Mouse (Mus musculus) fat pad, adult 2 months (tissue): Measurements from ENCODE around the gene Krt27.

Experiments
- DNase-seq: peaks from one replicate; pipeline ENCODE4 v3.0.0-alpha.2; 2011; ENCODE audit warnings: low read depth, low spot score; ENCODE audit errors: extremely low read depth

Gene Krt27

DNA sequence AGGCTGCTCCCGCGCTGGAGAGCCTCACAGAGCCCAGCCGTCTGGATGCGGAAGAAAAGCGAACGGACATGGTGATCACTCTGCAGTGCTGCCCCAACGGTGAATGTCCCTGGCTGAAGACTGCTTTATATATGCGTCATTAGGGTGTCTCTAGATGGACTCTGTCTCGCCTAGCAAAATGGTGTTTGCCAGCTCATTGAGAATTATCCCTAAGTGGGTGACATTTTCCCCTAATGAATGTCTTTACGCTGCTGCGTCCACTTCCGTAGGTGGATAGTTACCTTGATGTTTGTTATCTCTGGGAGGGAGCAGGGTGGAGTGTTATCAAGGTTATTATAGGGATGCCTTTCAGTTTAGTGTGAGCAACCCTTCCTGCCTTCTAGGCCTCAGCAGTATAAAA lies at the start of gene Krt27:
Krt27 (minus strand) TSS at position 101 of the 400 bp plus-strand sequence.
- DNase-seq = no peak

DNA sequence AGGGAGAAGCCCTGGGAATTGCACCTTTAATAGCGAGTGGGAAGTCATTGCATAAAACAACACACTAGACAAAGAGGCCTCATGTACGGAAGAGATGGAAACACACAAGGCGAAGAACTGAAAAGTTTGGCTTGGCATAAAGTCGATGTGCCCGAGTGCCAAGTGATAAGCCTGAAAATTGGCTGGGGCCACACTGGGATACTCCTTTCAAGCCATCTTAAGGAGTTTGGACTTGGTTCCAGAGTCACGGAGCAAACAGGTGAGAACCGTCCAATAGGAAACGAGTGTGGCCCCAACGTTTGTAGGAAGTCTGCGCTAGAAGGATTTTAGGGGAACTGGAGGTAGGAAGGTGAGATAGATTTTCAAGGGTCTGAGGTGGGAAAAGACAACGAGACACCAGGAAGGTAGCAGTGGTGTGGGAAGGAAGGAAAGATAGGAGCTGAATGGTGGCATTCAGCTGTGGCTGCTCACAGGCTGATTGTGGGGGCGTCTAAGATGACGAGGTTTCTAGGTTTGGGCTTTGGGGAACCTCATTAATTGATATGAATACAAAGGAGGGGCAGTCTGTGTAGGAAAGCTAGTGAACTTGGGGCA lies 49.1 kb upstream of the Krt27 start:
- DNase-seq = no peak

DNA sequence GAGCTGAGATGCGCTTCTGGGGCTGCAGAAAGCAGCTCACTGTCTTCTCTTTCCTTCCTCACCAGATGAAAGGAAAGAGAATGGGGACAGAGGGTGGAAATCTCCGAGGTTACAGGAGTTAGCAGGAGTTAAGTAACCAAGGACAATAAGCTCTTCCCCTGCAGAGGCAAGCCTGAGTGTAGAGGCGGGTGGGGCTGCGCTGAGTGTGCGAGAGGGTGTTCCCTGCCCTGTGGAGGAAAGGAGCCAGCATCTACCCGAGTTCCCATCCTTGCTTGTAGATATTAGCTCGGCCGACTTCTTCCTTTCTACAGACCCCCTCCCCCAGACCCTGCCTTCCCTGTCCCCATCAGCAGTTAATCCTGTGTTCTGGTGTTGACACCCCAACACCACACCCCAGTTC lies 47.9 kb upstream of the Krt27 start:
- no peak for DNase-seq

DNA sequence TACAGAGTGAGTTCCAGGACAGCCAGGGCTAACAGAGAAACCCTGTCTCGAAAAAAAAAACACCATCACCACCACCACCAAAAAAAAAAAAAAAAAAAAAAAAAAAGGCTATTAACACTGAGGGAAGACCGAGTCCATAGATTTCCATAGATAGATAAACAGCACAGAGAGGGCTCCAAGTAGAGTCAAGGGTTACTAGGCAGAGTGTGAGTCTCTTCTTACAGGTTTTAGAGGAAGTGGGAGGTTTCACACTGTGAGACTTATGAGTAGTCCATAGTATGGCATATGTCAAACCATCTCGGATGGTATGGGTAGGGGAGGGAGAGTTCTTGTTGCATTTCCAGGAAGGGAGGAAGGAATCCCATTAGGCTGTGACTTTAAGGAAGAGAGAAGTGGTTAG lies 47.2 kb upstream of the Krt27 start:
- DNase-seq = no peak

DNA sequence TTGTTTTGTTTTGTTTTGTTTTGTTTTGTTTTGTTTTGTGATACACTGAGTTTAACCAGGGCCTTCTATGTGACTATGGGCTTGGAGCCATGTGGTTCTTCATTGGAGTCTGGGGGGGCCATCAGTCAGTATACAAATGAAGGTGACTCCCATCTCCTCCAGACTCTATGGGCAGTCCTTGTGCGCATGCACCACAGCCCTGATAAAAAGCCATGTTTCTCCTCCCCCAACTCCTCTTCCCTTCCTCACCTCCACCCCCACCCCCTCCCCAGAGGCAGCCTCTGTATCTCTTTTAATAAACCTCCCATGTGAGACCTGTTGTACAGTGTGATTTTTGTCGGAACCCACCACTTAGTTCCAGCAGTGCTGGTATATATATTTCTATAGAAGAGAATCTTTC lies 45.8 kb upstream of the Krt27 start:
- no peak for DNase-seq

DNA sequence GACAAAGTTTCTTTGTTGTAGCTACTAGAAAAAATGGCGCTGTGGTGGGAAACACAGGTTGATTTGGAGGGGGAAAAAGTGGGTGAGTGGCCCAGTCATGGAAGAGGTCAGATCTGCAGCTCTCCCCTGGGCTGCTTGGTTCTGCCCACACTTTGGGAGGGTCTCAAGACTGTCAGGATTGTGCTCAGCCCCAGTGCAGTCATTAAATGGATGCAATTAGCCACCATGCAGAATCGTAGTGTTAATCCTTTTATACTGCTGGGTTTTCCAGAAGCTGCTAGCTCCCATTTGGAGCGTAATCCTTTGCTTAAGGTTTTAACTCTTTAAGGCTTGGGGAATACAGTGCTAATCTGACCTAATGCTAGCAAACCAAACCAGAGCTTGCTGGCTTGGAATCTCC lies 45.1 kb upstream of the Krt27 start:
- no peak for DNase-seq

DNA sequence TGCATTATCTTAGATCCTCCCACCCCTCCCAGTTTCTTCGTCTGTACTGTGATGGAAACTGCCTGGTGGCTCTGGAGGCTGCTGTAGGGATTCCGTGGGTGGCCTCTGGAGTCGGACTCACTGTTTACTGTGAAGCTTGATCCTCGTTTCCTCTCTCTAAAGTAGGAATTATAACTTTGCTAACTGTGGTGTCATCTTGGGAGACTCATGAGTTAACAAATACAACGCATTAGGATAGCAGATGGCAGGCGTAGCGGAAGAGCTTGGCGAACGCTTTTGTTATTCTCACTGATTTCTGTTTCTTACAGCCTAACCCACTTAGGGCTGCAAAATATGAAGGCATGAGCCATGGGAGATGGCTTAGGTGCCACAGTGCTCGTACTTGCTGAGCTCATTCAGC lies 41.6 kb upstream of the Krt27 start:
- DNase-seq = no peak

DNA sequence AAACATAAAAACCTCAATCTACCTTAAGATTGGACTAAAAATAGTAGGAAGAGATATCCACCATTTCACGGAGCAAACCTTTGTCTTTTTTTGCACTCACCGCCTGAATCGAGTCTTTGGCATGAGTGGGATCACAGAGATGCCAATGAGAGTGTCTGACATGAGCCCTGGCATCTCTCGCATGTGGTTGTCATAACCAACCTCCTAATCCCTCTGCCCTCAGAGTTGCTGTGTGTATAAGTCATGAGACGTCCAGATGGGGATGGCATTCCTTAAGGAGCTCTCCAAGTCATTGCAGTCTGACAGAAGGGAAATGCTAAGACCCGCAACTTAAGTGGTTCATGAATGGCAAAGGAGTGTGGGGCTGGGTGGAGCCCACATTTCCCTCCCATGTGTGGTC lies 40.5 kb upstream of the Krt27 start:
- no peak for DNase-seq

DNA sequence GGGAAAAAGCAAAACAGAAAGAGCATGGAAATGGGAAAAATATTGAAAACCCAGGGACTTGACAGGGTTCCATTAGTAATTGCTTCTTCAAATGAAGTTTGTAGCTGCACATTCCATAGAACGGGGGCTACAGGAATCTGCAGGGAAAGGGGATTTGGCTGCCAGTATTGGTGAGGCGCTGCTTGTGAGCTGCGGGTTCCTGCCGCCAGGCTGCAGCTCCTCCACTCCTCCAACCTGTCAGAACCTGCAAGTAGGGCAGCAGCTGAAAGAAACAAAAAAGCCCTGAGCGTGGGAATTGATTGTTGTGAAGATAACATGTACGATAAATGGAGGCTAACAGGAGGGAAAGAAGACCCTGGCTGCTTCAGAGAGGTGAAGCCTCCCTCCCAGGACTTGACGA lies 40.0 kb upstream of the Krt27 start:
- DNase-seq = no peak

DNA sequence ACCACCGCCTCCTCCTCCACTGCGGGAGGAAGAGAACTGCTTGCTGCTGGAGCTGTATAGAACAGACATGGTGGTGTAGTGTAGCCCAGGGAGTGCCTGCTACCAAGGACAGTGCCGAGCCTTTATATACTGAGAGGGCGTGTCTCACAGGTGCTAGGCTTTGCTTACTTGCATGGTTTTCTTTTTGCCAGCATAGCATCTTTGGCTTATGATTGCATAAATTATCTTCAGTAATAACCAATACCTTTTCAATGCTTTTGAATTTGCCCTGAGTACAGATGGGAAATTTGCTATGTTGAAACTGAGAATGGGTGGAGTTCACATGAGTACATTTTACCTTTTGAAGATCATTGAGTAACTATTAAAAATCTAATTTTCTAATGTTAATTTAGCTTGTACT lies 38.4 kb upstream of the Krt27 start, which contains the start of gene Krt10:
Krt10 (minus strand) TSS at position 101 of the 400 bp plus-strand sequence.
- no peak for DNase-seq

DNA sequence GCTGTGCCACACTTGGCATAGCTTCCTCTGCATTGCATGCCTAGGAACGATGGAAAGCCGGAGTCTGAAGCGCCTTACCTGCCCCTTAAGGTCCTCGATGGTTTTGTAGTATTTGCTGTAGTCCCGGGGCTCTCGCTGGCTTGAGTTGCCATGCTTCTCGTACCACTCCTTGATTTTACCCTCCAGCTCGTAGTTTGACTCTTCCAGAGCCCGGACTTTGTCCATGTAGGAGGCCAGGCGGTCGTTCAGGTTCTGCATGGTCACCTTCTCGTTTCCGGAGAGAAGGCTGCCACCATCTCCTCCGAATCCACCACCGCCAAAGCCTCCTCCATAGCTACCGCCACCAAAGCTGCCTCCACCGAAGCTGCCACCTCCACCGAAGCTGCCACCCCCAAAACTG lies 37.8 kb upstream of the Krt27 start:
- DNase-seq = no peak

DNA sequence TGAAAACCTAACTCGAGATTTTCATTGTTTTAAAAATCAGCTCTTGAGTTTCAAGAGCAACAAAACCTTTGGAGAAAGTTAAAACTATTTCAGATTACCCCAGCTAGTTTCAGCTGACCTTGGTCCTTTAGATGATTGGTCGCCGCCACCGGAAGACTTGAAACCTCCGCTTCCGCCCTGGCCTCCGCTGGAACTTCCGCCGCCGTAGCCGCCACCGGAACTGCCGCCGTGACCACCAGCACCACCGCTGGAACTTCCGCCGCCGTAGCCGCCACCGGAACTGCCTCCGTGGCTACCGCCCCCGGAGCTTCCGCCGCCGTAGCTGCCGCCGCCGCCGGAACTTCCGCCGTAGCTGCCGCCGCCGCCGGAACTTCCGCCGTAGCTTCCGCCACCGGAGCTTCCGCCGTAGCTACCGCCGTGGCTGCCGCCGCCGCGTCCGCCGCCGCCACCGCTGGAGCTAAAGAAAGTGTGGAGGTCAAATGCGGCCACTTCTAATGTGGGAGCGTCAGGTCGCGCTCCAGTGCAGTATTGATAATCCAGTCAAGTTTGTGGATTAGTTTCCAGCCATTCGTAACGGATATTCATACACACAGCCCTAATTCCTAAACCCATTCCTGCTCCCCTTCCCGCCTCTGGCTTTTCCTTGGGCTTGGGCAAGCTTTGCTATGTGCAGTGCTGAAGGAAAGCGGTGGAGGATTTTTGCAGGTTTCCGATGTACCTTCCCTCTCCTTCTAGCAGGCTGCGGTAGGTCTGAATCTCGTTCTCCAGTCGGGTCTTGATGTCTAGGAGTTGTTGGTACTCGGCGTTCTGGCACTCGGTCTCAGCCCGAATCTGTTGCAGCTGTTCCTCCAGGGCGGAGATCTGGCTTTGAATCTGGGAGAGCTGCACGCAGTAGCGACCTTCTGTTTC lies 35.2 kb upstream of the Krt27 start:
- DNase-seq = no peak

DNA sequence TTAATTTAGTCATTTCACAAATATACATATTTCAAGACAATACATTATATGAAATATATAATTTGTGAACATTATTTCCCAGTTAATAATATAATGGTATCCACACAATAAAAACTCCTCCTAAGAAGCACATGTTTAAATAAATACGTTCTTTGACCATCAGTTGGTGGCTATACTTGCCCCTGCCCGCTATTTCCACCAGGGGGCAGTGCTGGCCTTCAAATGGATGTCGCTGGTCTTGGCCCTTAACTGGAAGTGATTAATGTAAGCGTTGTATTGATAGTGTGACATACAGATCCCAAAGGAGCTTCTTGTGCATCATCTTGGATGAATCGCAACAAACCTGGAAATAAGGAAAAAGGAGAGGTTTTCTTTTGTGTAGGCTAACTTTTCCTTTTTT lies 28.7 kb upstream of the Krt27 start:
- no peak for DNase-seq

DNA sequence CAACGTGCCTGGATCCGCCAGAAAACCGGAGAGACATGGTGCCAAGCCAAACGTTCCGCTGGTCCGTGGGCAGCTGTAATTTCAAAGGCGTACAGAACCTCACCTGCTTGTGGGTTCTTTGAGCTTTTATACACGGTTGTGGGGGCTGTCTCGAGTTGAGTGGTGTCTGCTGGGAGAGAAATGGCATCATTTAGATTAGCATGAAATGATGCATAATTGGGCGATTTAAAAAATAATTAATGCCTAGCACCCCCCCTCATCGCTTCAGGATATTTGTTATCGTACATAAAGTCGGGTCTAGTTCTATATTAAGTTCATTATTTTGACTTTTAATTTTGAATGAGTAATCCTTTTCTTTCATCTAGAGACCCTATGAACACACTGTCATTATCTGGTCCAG lies 23.9 kb upstream of the Krt27 start, which contains the start of gene Krt28:
Krt28 (minus strand) TSS at position 101 of the 400 bp plus-strand sequence.
- DNase-seq = no peak

DNA sequence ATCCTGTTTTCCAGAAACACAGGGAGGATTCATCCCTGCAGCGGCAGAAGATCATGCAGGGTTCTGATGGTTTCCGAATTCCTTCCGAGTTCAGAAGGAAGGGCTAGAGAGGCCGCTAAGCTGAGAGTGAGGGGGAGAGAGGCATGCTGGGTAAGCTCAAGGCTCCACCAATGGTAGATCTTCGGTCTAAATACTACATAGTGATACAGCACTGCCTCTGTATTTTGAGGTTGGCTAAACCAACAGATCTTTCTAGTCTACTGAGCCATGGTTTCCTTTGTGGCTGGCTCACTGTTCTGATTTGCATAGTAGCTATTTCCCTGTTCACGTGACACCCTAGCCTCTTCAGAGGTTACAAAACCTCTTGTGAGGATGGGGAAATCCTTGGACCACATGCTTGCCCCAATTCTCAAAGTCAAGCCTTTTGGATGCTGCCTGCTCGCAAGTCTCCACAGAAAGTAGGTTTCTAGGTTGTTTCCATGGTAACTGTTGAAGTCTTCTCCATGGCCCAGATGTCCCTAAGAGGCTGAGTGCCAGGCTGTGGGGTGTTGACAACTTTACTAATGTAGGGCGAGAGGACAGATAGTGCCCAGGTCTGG lies 19.0 kb upstream of the Krt27 start:
- no peak for DNase-seq

DNA sequence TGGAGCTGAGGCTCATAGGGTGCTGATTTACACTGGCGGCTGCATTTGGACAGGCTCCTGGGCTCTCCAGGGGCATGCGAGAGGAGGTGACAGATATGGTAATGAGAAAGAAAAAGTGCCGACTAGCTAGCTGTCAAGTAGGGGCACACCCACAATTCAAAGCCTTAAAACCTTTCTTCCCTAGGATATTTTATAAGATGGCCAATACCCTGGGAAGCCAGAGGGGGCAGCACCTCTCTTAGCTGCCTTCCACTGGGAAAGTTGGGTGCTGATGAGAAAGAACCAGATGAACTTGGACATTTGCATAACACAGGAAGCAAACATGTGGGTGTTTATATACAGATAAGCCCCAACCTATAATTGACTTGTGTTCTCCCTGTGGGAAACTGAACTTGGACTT lies 18.3 kb upstream of the Krt27 start:
- DNase-seq = no peak

DNA sequence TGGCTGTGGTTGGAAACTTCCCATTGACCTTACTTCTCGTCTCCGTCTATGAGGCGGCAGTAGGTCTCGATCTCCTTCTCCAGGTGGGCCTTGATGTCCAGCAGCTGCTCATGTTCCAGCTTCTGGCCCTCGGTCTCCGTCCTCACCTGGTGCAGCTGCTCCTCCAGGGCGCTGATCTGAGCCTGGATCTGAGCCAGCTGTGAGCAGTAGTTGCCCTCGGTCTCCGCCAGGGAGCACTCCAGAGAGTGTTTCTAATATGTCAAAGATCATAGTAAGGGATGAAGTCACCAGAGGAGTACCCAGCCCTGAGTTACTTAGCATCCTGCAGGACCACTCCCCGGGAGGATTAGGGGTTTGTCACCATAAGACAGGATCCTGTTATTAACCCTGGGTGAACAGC lies 15.9 kb upstream of the Krt27 start:
- DNase-seq = no peak

DNA sequence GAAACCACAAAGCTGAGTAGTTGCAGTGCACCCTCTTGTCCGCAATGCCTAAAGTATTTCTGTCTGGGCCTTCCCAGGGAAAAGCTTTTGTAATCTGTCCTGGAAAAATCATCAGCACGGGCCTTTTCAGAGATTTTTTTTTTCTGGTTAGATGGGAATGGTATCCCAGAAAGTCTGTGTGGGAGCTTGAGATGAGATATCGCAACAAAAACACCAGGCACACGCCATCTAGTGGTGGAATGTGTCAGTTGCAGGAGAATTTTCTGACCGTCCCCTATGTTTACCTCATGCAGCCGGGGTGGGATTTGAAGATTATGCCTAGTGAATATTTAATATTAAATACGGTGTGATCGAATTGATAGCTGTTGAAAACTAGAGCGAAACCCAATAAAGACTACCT lies 13.5 kb upstream of the Krt27 start:
- DNase-seq = no peak

DNA sequence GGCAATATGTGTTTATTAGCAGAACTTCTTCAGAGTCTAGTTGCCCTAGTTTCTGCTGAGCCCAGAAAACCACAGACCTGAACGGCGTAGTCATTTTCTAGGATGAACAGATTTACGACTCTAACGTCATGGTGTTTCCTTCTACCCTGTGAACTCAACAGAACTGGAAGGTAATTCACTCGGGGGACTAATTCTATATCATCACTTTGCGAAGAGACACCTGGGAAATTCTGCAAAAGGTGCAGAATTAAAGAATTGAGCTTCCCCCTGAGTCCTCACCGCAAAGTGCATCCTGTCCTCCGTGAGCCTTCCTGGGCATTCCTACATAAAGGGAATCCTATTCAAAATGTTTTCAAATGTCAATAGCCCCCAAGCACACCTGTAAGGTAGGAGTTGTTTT lies 10.5 kb upstream of the Krt27 start:
- no peak for DNase-seq

DNA sequence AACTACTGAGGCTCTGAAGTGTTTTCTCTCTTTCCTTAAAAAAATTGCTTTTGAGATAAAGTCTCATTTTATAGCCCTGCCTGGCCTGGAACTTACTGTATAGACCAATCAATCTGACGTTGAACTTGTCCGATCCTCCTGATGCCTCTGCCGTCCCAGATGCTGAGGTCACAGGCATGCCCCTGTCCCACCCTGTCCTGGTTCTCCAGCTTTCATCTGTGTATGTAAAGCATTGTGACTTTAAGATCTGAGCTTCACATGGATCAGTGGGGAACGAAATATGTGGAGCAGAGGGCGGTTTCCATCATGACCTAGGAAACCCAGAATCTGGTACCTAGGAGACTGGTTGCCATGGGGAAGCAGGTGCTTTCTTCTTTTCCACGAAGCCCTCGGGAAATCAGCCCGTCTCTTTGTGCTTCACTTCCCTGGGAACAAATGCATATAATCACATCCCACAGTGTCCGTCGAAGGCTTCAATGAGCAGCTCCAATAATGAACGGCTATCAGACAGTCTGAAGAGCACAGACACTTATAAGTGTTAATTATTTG lies 11.5 kb downstream of the Krt27 start:
- DNase-seq = no peak

DNA sequence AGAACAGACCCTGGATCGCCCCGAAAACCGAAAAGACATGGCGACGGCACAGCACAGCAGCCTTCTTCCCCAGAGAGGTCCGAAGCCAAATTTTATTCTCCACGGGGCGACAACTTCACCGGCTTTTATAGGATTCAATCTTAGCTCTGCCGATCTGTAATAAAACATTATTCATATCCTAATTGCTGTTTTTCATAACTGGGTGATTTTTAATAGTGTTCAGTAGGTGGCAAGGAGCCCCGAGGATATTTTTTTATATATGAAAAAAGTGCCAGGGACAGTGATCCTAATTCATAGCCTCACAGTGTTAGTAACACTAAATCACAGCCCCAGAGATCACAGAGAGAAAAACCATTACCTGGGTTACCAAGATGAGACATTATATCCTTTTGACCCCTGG lies 13.0 kb downstream of the Krt27 start, which contains the start of gene Krt26:
Krt26 (minus strand) TSS at position 101 of the 400 bp plus-strand sequence.
- DNase-seq = no peak

DNA sequence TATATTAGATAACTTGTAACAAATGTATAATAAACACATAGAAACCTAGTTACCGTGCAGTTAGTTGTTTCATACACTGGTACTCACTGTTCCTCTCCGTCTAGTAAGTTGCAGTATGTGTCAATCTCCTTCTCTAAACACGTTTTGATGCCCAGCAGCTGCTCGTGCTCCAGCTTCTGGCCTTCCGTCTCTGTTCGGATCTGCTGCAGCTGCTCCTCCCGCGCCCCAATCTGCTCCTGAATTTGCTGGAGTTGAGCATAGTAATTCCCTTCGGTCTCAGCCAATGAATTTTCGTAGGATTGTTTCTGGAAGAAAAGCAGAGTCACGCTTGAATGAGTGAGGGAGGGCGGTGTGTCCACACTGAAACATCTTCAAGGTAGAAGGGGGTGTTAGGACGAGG lies 17.5 kb downstream of the Krt27 start:
- no peak for DNase-seq
